Mouse (Mus musculus) midbrain, embryonic 10.5 days (tissue): Measurements from ENCODE around the gene Adgrl2. TPM values are rescaled to one million over a fixed set of nuclear protein-coding genes. Genes with fewer than 3 reads are reported as not detected.

Experiments
- DNase-seq: peaks from one replicate; pipeline ENCODE4 v3.0.0-alpha.2; 2017; ENCODE audit warnings: low spot score
- H3K27ac ChIP-seq: fragments of 300-500 bp; sonication (generic); replicated peaks from 2 replicates; pipeline ENCODE4 v1.5.1; 2016; ENCODE audit warnings: mild to moderate bottlenecking
- H3K27me3 ChIP-seq: fragments of 300-500 bp; sonication (generic); 2 replicates; pipeline ENCODE4 v1.6.1; 2016; ENCODE audit warnings: low read depth, mild to moderate bottlenecking; ENCODE audit not compliant: poor library complexity, severe bottlenecking
- H3K36me3 ChIP-seq: fragments of 300-500 bp; sonication (generic); 2 replicates; pipeline ENCODE4 v1.6.1; 2016; ENCODE audit warnings: mild to moderate bottlenecking, moderate library complexity
- H3K4me1 ChIP-seq: fragments of 300-500 bp; sonication (generic); 2 replicates; pipeline ENCODE4 v1.6.1; 2016
- H3K4me3 ChIP-seq: fragments of 300-500 bp; sonication (generic); 2 replicates; pipeline ENCODE4 v1.5.1; 2016; ENCODE audit warnings: mild to moderate bottlenecking, moderate library complexity
- H3K9me3 ChIP-seq: fragments of 300-500 bp; sonication (generic); replicated peaks from 2 replicates; pipeline ENCODE4 v1.6.1; 2016; ENCODE audit warnings: mild to moderate bottlenecking
- WGBS: fragments of 180-500 bp; shearing (Covaris S2); methylation state at CpG from one replicate; pipeline ENCODE4 v1.1.7; 2016; 5-methylcytosine and 5-hydroxymethylcytosine counted together
- polyA plus RNA-seq: library from polyadenylated mRNA; unstranded; fragments of >200 nt; fragmentation: Nextera tagmentation; extraction: Ambion mirVana; gene quantifications from 2 replicates; pipeline ENCODE4 v1.2.1, GENCODE M21; 2016

Gene Adgrl2
- polyA plus RNA-seq, 1 experiment from 2014 or later: 76.6 TPM

GRCm38 (mm10) chr3:148885980-148886668 lies 104.2 kb downstream of the Adgrl2 start:
- H3K9me3 ChIP-seq: no peaks in the 10 kb centered on the region

GRCm38 (mm10) chr3:148885184-148885583 lies 105.2 kb downstream of the Adgrl2 start:
- Histone ChIP-seq H3K4me3 (no peak overlapping the region), H3K27ac (no peak overlapping the region), H3K9me3 (no peaks in the 10 kb centered on the region), H3K4me1 (no peaks in the 10 kb centered on the region), H3K27me3 (no peaks in the 10 kb centered on the region), H3K36me3 (peaks cover 51% of the 10 kb centered on the region)
- 92% methylated on average over 4 of the region's 4 CpGs for WGBS
- no peak for DNase-seq

More at GRCm38 (mm10) chr3:148885980-148886668, 104.2 kb downstream of the Adgrl2 start:
- Histone ChIP-seq H3K4me3 (no peak overlapping the region), H3K4me1 (no peaks in the 10 kb centered on the region), H3K27me3 (no peaks in the 10 kb centered on the region), H3K36me3 (peaks cover 60% of the 10 kb centered on the region), H3K27ac (no peak overlapping the region)
- DNase-seq: no peak
- 92% methylated on average over 8 of the region's 8 CpGs for WGBS

- Histone ChIP-seq H3K4me1 (no peaks in the 10 kb centered on the region), H3K4me3 (no peak overlapping the region), H3K27ac (no peak overlapping the region), H3K27me3 (no peaks in the 10 kb centered on the region), H3K9me3 (no peaks in the 10 kb centered on the region), H3K36me3 (peaks cover 18% of the 10 kb centered on the region)
- 89% methylated on average over 5 of the region's 5 CpGs for WGBS
- DNase-seq: no peak
Measured at GRCm38 (mm10) chr3:148881431-148881830, 108.9 kb downstream of the Adgrl2 start.

GRCm38 (mm10) chr3:148872563-148872962 lies 117.8 kb downstream of the Adgrl2 start:
- no peaks in the 10 kb centered on the region for H3K27me3 ChIP-seq
- H3K4me3 ChIP-seq: no peak overlapping the region
- DNase-seq: no peak
- no peaks in the 10 kb centered on the region for H3K9me3 ChIP-seq
- 0 out of 2 replicates have a peak, but pooled peaks cover 3% of the 10 kb centered on the region for H3K4me1 ChIP-seq
- WGBS: 87% methylated on average over 5 of the region's 5 CpGs
- no peak overlapping the region for H3K27ac ChIP-seq
- H3K36me3 ChIP-seq: peaks cover 13% of the 10 kb centered on the region

GRCm38 (mm10) chr3:148871792-148872464 lies 118.4 kb downstream of the Adgrl2 start:
- no peak for DNase-seq
- Histone ChIP-seq H3K27ac (no peak overlapping the region), H3K9me3 (no peaks in the 10 kb centered on the region), H3K36me3 (peaks cover 13% of the 10 kb centered on the region), H3K27me3 (no peaks in the 10 kb centered on the region), H3K4me1 (0 out of 2 replicates have a peak, but pooled peaks cover 3% of the 10 kb centered on the region), H3K4me3 (no peak overlapping the region)
- WGBS: 86% methylated on average over 5 of the region's 5 CpGs

GRCm38 (mm10) chr3:148867618-148868017 lies 122.7 kb downstream of the Adgrl2 start:
- Histone ChIP-seq H3K4me3 (no peak overlapping the region), H3K4me1 (0 out of 2 replicates have a peak, but pooled peaks cover 3% of the 10 kb centered on the region), H3K9me3 (no peaks in the 10 kb centered on the region), H3K27ac (no peak overlapping the region), H3K27me3 (no peaks in the 10 kb centered on the region), H3K36me3 (peaks cover 40% of the 10 kb centered on the region)
- WGBS: 68% methylated on average over 8 of the region's 8 CpGs
- no peak for DNase-seq

- no peak overlapping the region for H3K4me3 ChIP-seq
- no peaks in the 10 kb centered on the region for H3K27me3 ChIP-seq
- H3K36me3 ChIP-seq: peaks cover 33% of the 10 kb centered on the region
- H3K27ac ChIP-seq: no peak overlapping the region
- DNase-seq: no peak
- WGBS: 90% methylated on average over 5 of the region's 5 CpGs
- H3K9me3 ChIP-seq: no peaks in the 10 kb centered on the region
- 0 out of 2 replicates have a peak, but pooled peaks cover 3% of the 10 kb centered on the region for H3K4me1 ChIP-seq
Measured at GRCm38 (mm10) chr3:148866633-148867032, 123.7 kb downstream of the Adgrl2 start.

GRCm38 (mm10) chr3:148866053-148866452 lies 124.3 kb downstream of the Adgrl2 start:
- 94% methylated on average over 7 of the region's 7 CpGs for whole genome bisulfite sequencing
- H3K27ac ChIP-seq: no peak overlapping the region
- H3K9me3 ChIP-seq: no peaks in the 10 kb centered on the region
- no peaks in the 10 kb centered on the region for H3K27me3 ChIP-seq
- H3K36me3 ChIP-seq: peaks cover 31% of the 10 kb centered on the region
- no peak overlapping the region for H3K4me3 ChIP-seq
- H3K4me1 ChIP-seq: 0 out of 2 replicates have a peak, but pooled peaks cover 3% of the 10 kb centered on the region
- DNase-seq: no peak

GRCm38 (mm10) chr3:148865234-148865633 lies 125.1 kb downstream of the Adgrl2 start:
- Histone ChIP-seq H3K27ac (no peak overlapping the region), H3K9me3 (no peaks in the 10 kb centered on the region), H3K27me3 (no peaks in the 10 kb centered on the region), H3K36me3 (peaks cover 31% of the 10 kb centered on the region), H3K4me1 (0 out of 2 replicates have a peak, but pooled peaks cover 3% of the 10 kb centered on the region), H3K4me3 (no peak overlapping the region)
- no peak for DNase-seq
- WGBS: 89% methylated on average over 7 of the region's 7 CpGs

- DNase-seq: no peak
- Histone ChIP-seq H3K36me3 (peaks cover 64% of the 10 kb centered on the region), H3K4me1 (no peaks in the 10 kb centered on the region), H3K4me3 (no peak overlapping the region), H3K9me3 (no peaks in the 10 kb centered on the region), H3K27ac (no peak overlapping the region), H3K27me3 (no peaks in the 10 kb centered on the region)
- 84% methylated on average over 7 of the region's 7 CpGs for WGBS
Measured at GRCm38 (mm10) chr3:148861860-148862259, 128.5 kb downstream of the Adgrl2 start.

GRCm38 (mm10) chr3:148854306-148854910 lies 135.9 kb downstream of the Adgrl2 start:
- Histone ChIP-seq H3K9me3 (no peaks in the 10 kb centered on the region), H3K36me3 (peaks cover 68% of the 10 kb centered on the region), H3K27ac (peak overlapping the region; percentile 59), H3K27me3 (no peaks in the 10 kb centered on the region), H3K4me3 (peak overlapping the region; percentile 34), H3K4me1 (peaks cover 36% of the 10 kb centered on the region)
- WGBS: 16% methylated on average over 12 of the region's 12 CpGs
- DNase-seq: peak; percentile 28

GRCm38 (mm10) chr3:148853372-148853771 lies 137.0 kb downstream of the Adgrl2 start:
- WGBS: 14% methylated on average over 8 of the region's 8 CpGs
- peaks cover 36% of the 10 kb centered on the region for H3K4me1 ChIP-seq
- H3K27me3 ChIP-seq: no peaks in the 10 kb centered on the region
- no peak overlapping the region for H3K4me3 ChIP-seq
- peaks cover 68% of the 10 kb centered on the region for H3K36me3 ChIP-seq
- no peak overlapping the region for H3K27ac ChIP-seq
- DNase-seq: no peak
- no peaks in the 10 kb centered on the region for H3K9me3 ChIP-seq

- H3K9me3 ChIP-seq: no peaks in the 10 kb centered on the region
- H3K36me3 ChIP-seq: peaks cover 68% of the 10 kb centered on the region
- 0 out of 2 replicates have a peak overlapping the region, but pooled peaks have one; percentile 38 for H3K27ac ChIP-seq
- no peaks in the 10 kb centered on the region for H3K27me3 ChIP-seq
- DNase-seq: no peak
- H3K4me3 ChIP-seq: no peak overlapping the region
- 46% methylated on average over 12 of the region's 12 CpGs for WGBS
- H3K4me1 ChIP-seq: peaks cover 36% of the 10 kb centered on the region
Measured at GRCm38 (mm10) chr3:148852556-148852955, 137.8 kb downstream of the Adgrl2 start.
